Mouse (Mus musculus) kidney, embryonic 14.5 days (tissue): ENCODE data around the gene Rcor1. TPM values are rescaled to one million over a fixed set of nuclear protein-coding genes. Genes with fewer than 3 reads are reported as not detected.

Source experiments
- ATAC-seq: fragments of 200-750 bp; cut with Nextera tagmentation; 2 replicates; pipeline ENCODE4 v1.8.0; 2017; ENCODE audit warnings: moderate number of reproducible peaks, mild to moderate bottlenecking, moderate TSS enrichment, moderate library complexity; ENCODE audit not compliant: low FRiP score, low TSS enrichment
- H3K27ac ChIP-seq: fragments of 300-500 bp; sonication (generic); 2 replicates; pipeline ENCODE4 v1.5.1; 2014; ENCODE audit warnings: low read depth, mild to moderate bottlenecking, low read length, moderate library complexity, mixed read lengths
- H3K27me3 ChIP-seq: fragments of 300-500 bp; sonication (generic); 2 replicates; pipeline ENCODE4 v1.6.1; 2014; ENCODE audit warnings: mild to moderate bottlenecking, low read length; ENCODE audit not compliant: control insufficient read depth, insufficient read depth
- H3K36me3 ChIP-seq: fragments of 300-500 bp; sonication (generic); 2 replicates; pipeline ENCODE4 v1.6.1; 2014; ENCODE audit warnings: low read length, mixed read lengths; ENCODE audit not compliant: control insufficient read depth, insufficient read depth
- H3K4me1 ChIP-seq: fragments of 300-500 bp; sonication (generic); 2 replicates; pipeline ENCODE4 v1.6.1; 2014; ENCODE audit warnings: low read length, mixed read lengths; ENCODE audit not compliant: control insufficient read depth, insufficient read depth
- H3K4me2 ChIP-seq: fragments of 300-500 bp; sonication (generic); replicated peaks from 2 replicates; pipeline ENCODE4 v1.6.1; 2014; ENCODE audit warnings: low read depth, mild to moderate bottlenecking, low read length
- H3K4me3 ChIP-seq: fragments of 300-500 bp; sonication (generic); 2 replicates; pipeline ENCODE4 v1.5.1; 2014; ENCODE audit warnings: mild to moderate bottlenecking, low read length
- H3K9ac ChIP-seq: fragments of 300-500 bp; sonication (generic); 2 replicates; pipeline ENCODE4 v1.6.1; 2014; ENCODE audit warnings: low read depth, mild to moderate bottlenecking, low read length, moderate library complexity
- H3K9me3 ChIP-seq: fragments of 300-500 bp; sonication (generic); 2 replicates; pipeline ENCODE4 v1.6.1; 2016; ENCODE audit warnings: low read length; ENCODE audit not compliant: control insufficient read depth
- WGBS: fragments of 180-500 bp; shearing (Covaris S2); extraction: QIAGEN DNeasy Blood & Tissue Kit; methylation state at CpG from one replicate; pipeline ENCODE4 v1.1.7; 2014; 5-methylcytosine and 5-hydroxymethylcytosine counted together
- polyA plus RNA-seq: library from polyadenylated mRNA; unstranded; fragments of >200 nt; fragmentation: Nextera tagmentation; extraction: Ambion mirVana; gene quantifications from 2 replicates; pipeline ENCODE4 v1.2.1, GENCODE M21; 2014

The Rcor1 gene
- polyA plus RNA-seq, 1 experiment from 2014 or later: 17.4 TPM

DNA sequence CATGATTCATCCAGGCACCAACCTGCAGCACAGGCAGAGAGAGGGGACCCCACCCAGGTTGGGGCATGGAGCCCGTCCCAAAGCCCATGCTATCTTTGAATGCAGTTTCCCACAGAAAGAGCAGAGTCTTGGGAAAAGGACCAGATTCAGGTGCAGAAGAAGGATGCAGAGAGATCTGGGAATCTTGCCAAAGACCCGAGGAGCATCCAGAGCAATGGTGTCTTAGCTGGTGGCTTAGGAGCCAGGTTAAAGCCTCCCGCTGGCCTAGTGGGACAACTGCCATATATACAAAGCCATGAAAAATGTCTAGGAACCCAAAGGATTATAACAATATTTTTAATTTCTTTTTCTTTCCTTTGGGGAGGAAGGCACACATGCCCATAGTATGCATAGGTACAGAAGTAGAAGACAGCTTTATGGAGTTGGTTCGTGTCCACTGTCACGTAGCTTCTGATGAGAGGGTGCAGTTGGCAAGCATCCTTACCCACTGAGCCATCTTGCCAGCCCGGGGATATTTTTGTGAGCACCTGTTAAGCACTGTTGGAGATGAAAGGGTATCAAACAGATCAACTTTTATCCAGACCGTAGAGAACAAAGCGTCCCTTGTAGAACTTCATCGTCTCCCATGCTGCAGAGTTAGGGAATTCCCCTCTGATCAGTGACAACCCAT is 82.0 kb downstream of the Rcor1 start:
- no peak for ATAC-seq
- Histone ChIP-seq H3K9ac (no peak overlapping the region), H3K27me3 (no peaks in the 10 kb centered on the region), H3K36me3 (peaks cover 27% of the 10 kb centered on the region), H3K4me2 (no peak overlapping the region), H3K4me1 (no peaks in the 10 kb centered on the region), H3K4me3 (no peak overlapping the region), H3K9me3 (no peaks in the 10 kb centered on the region), H3K27ac (no peak overlapping the region)
- 94% methylated on average over 9 of the region's 9 CpGs for WGBS

GRCm38 (mm10) chr12:111122332-111122852 is 83.2 kb downstream of the Rcor1 start:
- Histone ChIP-seq H3K4me2 (no peak overlapping the region), H3K9ac (no peak overlapping the region), H3K27ac (no peak overlapping the region), H3K9me3 (no peaks in the 10 kb centered on the region), H3K27me3 (no peaks in the 10 kb centered on the region), H3K4me3 (no peak overlapping the region), H3K36me3 (peaks cover 16% of the 10 kb centered on the region; the same call in 1 of the 2 replicates), H3K4me1 (no peaks in the 10 kb centered on the region)
- no peak for ATAC-seq

GRCm38 (mm10) chr12:111124601-111125260 is 85.6 kb downstream of the Rcor1 start:
- H3K4me1 ChIP-seq: no peaks in the 10 kb centered on the region
- ATAC-seq: no peak
- 64% methylated on average over 14 of the region's 14 CpGs for WGBS

GRCm38 (mm10) chr12:111125666-111126065 is 86.5 kb downstream of the Rcor1 start:
- Histone ChIP-seq H3K27ac (no peak overlapping the region), H3K4me3 (no peak overlapping the region), H3K4me1 (no peaks in the 10 kb centered on the region), H3K27me3 (no peaks in the 10 kb centered on the region), H3K9ac (no peak overlapping the region), H3K36me3 (no peaks in the 10 kb centered on the region), H3K4me2 (no peak overlapping the region), H3K9me3 (no peaks in the 10 kb centered on the region)
- WGBS: 72% methylated on average over 6 of the region's 6 CpGs
- ATAC-seq: no peak

More at GRCm38 (mm10) chr12:111124601-111125260, 85.6 kb downstream of the Rcor1 start:
- Histone ChIP-seq H3K9me3 (no peaks in the 10 kb centered on the region), H3K36me3 (peaks cover 2% of the 10 kb centered on the region; the same call in 1 of the 2 replicates), H3K4me3 (no peak overlapping the region), H3K4me2 (no peak overlapping the region), H3K27me3 (no peaks in the 10 kb centered on the region), H3K27ac (no peak overlapping the region), H3K9ac (no peak overlapping the region)

- H3K9ac ChIP-seq: no peak overlapping the region
- H3K27me3 ChIP-seq: no peaks in the 10 kb centered on the region
- no peak overlapping the region for H3K27ac ChIP-seq
- 85% methylated on average over 7 of the region's 7 CpGs for WGBS
- no peak for ATAC-seq
- no peaks in the 10 kb centered on the region for H3K9me3 ChIP-seq
- no peak overlapping the region for H3K4me3 ChIP-seq
- no peaks in the 10 kb centered on the region for H3K36me3 ChIP-seq
- no peaks in the 10 kb centered on the region for H3K4me1 ChIP-seq
- no peak overlapping the region for H3K4me2 ChIP-seq
Observed at GRCm38 (mm10) chr12:111134169-111134568, 95.0 kb downstream of the Rcor1 start.

DNA sequence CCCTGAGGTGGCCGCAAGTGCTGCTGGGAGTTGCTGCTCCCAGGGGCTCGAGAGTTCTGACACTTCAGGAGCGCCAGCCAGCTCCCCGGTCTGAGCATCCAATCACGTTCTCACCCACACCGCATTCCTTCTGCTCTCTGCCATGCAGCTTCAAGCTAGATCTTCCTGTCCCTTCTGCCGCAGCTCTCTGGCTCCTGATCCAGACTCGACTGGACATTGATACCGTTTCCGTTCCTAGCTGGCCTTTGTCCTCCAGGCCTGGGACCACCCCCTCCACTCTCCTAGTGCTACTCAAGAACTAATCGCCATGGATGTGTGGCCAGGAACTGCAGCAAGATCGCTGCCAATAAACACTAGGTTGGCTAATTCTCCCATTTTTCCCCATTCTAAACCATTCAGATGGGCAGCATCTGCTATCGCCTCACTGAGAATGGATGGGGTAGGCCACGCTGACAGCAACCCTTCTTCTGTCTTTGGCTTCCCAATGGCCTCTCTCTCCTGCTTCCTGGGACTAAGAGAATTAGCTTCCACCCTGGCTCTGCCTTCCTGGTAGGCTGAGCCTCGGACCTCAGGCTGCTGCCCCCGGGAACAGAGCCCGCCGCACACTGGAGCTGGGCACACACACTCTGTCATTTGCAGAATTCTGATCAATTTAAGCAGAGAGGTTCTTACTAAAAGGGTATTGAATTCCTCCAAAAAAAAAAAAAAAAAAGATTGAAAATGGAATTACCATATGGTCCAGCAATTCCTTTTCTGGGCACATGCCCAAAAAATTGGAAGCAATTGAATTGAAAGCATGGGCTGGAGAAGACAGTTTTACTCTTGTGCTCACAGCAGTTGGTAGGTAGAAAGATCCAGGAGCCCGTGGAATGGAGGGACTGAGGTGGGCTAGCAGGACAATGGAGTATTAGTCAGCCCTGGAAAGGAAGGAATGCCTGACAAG is 95.9 kb downstream of the Rcor1 start:
- Histone ChIP-seq H3K36me3 (no peaks in the 10 kb centered on the region), H3K9me3 (no peaks in the 10 kb centered on the region), H3K4me2 (no peak overlapping the region), H3K27ac (no peak overlapping the region), H3K4me1 (no peaks in the 10 kb centered on the region), H3K4me3 (no peak overlapping the region), H3K9ac (no peak overlapping the region), H3K27me3 (no peaks in the 10 kb centered on the region)
- no peak for ATAC-seq
- 67% methylated on average over 19 of the region's 19 CpGs for WGBS

DNA sequence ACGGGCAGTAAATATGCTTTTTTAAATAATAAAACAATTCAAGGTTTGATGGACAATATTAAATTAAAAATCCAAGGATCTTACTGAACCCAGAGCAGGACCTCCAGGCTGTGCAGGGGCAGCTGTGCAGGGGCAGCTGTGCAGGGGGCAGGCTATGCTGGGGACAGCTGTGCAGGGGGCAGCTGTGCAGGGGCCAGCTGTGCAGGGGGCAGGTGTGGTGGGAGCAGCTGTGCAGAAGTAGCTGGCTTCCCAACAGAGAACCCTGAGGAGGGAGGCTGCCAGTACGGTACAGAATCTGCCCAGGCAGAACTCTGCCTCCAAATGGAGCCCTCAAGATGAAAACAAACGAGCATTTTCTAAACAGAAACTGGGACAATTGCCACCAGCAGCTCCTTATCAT is 96.8 kb downstream of the Rcor1 start:
- Histone ChIP-seq H3K27ac (no peak overlapping the region), H3K27me3 (no peaks in the 10 kb centered on the region), H3K4me2 (no peak overlapping the region), H3K4me1 (no peaks in the 10 kb centered on the region), H3K36me3 (no peaks in the 10 kb centered on the region), H3K9ac (no peak overlapping the region), H3K4me3 (no peak overlapping the region), H3K9me3 (no peaks in the 10 kb centered on the region)
- WGBS: 69% methylated on average over 3 of the region's 3 CpGs
- ATAC-seq: no peak

DNA sequence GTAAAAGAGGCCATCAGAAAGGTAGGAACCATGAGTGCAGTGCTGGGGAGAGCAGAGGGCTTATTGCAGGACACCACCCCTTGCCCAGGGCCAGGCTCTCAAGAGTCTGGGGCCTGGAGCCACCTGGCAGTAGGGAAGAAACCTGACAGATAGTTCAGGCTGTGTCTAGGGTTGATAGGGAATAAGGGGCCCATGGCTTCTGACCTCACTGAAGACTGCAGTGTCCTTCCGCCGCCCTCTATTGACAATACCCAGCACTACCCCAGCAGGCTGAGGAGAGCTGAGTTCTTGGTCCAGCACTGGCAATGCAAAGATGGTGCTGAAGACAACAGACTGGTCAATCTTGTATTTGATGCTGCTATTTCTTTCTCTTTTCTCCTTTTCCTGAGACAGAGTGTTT is 97.9 kb downstream of the Rcor1 start:
- Histone ChIP-seq H3K4me1 (no peaks in the 10 kb centered on the region), H3K9ac (no peak overlapping the region), H3K36me3 (no peaks in the 10 kb centered on the region), H3K4me2 (no peak overlapping the region), H3K4me3 (no peak overlapping the region), H3K9me3 (no peaks in the 10 kb centered on the region), H3K27me3 (no peaks in the 10 kb centered on the region), H3K27ac (no peak overlapping the region)
- no peak for ATAC-seq
- WGBS: 59% methylated on average over 2 of the region's 2 CpGs
